Mouse (Mus musculus) cortical plate, adult 2 months (tissue): ENCODE data around the gene Myl3.
A peak's percentile ranks its signal among the peaks of the same experiment; 100 is the strongest.

ENCODE experiments used
- CTCF ChIP-seq: fragments of 200-500 bp; IDR thresholded peaks from 2 replicates; pipeline ENCODE4 v1.5.1; 2011; ENCODE audit warnings: mild to moderate bottlenecking, control low read depth, low read length; ENCODE audit not compliant: insufficient read depth; ENCODE audit errors: extremely low read depth
- POLR2A ChIP-seq: fragments of 200-500 bp; IDR thresholded peaks from 2 replicates; pipeline ENCODE4 v1.6.1; 2011; ENCODE audit warnings: mild to moderate bottlenecking, low read length, control low read depth; ENCODE audit not compliant: insufficient read depth; ENCODE audit errors: extremely low read depth

DNA sequence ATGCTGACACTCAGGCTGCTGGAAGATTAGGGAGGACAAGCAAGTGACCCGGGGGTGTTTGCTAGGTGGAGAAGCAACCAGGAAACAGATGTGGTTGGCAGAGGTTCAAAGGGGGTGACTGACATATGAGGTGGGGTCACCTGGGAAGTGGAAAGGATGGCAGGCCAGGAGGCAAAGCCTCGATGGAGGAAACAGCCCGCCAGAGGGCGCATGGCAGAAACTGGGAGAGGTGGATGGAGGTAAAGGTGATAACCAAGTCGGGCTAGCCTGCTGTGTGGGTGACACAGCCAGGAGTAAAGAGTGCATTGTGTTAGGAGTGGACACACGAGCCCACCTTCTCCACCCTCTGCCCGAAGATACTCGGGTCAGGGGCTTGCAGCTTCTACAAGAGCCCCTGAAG lies 11.8 kb upstream of the Myl3 start:
- peak; percentile 47; the same call in 1 of the 2 replicates for TF ChIP-seq CTCF
- TF ChIP-seq POLR2A, result no peak
